Mouse (Mus musculus) adrenal gland, postnatal 0 days (tissue): Measurements from ENCODE around the gene Mrgpra3. TPM values are rescaled to one million over a fixed set of nuclear protein-coding genes. Genes with fewer than 3 reads are reported as not detected.

Experiments
- polyA plus RNA-seq: library from polyadenylated mRNA; unstranded; fragments of >200 nt; fragmentation: Nextera tagmentation; extraction: Ambion mirVana; gene quantifications from 2 replicates; pipeline ENCODE4 v1.2.1, GENCODE M21; 2015

Mrgpra3 gene
- polyA plus RNA-seq, result not detected in 2 replicates

GRCm38 (mm10) chr7:47601272-47601671, at the start of gene Mrgpra3:
TSS of gene Mrgpra3 (minus strand) at chr7:47601372.

Other genes starting within 250 kb of the Mrgpra3 start
- not detected in 2 replicates for gene Mrgpra1, start 247.1 kb downstream of the Mrgpra3 start, polyA plus RNA-seq
- gene Mrgpra2a, start 149.2 kb downstream of the Mrgpra3 start, polyA plus RNA-seq, result not detected in 2 replicates
- 0.25 TPM in 1 of 2 replicates, not detected in the other for gene Mrgpra2b, start 72.5 kb downstream of the Mrgpra3 start, polyA plus RNA-seq